Mouse (Mus musculus) mammary gland, adult 2 months (tissue): ENCODE measurements around the gene Bhmt2. TPM values are rescaled to one million over a fixed set of nuclear protein-coding genes. Genes with fewer than 3 reads are reported as not detected.

Source experiments
- polyA plus RNA-seq: library from polyadenylated mRNA; depleted of rRNA; stranded (reverse); fragments of >200 nt; gene quantifications from 2 replicates; pipeline ENCODE4 v1.2.3, GENCODE M21; 2012; ENCODE audit warnings: low replicate concordance; rRNA removed

Gene Bhmt2
- polyA plus RNA-seq = 0.33 TPM in 1 of 2 replicates, not detected in the other

DNA sequence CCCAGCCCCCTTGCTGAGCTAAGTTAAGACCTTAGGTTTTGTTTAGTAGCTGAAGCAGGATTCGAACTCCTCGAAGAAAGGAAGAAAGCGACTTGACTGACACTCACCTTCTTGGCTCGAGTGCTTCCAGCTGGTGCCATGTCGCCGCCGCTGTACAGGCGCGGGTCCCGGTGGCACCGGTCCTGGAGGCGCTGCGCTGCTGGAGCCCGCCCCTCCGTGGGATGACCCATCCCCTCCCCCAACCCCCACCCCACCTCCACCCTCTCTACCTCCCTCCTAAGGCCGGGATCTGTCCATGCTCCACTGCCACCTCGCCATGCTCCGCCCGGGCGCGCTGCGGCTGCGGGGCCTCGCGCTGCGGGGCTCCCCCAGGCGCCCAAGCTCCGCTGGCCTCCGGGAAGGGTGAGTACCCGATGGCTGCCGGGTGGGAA is at the start of gene Bhmt2, which contains the start of gene Dmgdh:
Bhmt2 (minus strand) TSS at position 172 of the 431 bp plus-strand sequence.
Dmgdh (plus strand) TSS at position 303 of the 431 bp plus-strand sequence.

DNA sequence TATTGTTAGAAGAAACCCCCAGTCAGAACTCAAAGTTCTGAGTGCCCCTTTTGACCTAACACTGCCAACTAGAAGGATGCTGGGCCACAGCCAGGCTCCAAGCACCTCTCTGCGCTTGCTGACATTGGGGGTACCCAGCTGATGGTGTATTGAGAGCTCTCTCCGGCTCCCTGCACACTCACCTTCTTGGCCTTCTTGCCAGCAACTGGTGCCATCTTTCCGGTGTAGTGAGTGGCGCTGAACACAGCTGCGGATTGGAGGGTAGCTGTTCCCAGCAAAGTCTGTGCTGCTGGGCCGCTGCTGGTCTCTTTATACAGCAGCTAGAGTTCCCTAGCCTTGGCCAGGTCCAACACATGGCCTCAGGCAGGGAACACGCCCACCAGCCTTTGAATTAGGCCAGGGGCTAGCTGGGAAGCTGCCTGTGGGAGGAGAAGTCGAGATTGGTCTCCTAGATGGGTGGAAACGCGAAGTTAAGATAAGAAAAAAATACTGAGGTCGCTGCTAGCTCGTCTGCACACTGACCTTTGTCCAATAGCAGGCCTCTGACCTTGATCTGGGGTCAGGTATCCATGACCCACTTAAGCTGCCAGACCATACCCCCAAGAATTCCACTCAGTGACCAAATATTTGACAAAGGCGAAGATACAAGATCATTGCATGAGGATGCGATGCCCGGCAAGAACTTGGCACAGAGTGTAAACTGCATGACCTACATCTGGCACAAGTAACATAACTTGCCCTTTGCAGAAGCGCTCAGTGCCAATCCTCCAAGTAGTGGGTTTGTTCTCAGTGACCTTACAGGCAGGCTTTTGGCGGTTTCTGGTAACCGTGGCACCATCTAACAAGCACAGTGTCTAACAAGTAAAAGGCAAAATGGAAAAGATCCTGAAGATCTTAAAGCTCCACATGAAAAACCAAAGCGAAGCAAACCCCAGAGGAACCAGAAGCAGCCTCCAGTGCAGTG is 36.5 kb downstream of the Bhmt2 start, which contains the start of gene Bhmt:
Bhmt (minus strand) TSS at position 680 of the 964 bp plus-strand sequence.

Other genes with a start within 250 kb of the Bhmt2 start
- 5.3 and 11.5 TPM in 2 replicates for gene Jmy, start 174.5 kb downstream of the Bhmt2 start, polyA plus RNA-seq
- 3.3 TPM in 1 of 2 replicates, not detected in the other for gene Bhmt, start 36.3 kb downstream of the Bhmt2 start, polyA plus RNA-seq
- 0.42 TPM in 1 of 2 replicates, not detected in the other for gene Dmgdh, start 131 bp upstream of the Bhmt2 start, polyA plus RNA-seq
- 52.7 and 54.2 TPM in 2 replicates for gene Arsb, start 97.3 kb upstream of the Bhmt2 start, polyA plus RNA-seq